Mouse (Mus musculus) olfactory bulb, adult 2 months (tissue): ENCODE data around the gene Trpc2. TPM values are rescaled to one million over a fixed set of nuclear protein-coding genes. Genes with fewer than 3 reads are reported as not detected.

Experiments used
- H3K27ac ChIP-seq: fragments of 200-500 bp; 2 replicates; pipeline ENCODE4 v1.5.1; 2012; ENCODE audit warnings: low read depth, low read length; ENCODE audit not compliant: insufficient read depth
- H3K4me1 ChIP-seq: fragments of 200-500 bp; 2 replicates; pipeline ENCODE4 v1.6.1; 2012; ENCODE audit warnings: low read length; ENCODE audit not compliant: control insufficient read depth, insufficient read depth
- H3K4me3 ChIP-seq: fragments of 200-500 bp; 2 replicates; pipeline ENCODE4 v1.5.1; 2012; ENCODE audit warnings: mild to moderate bottlenecking, low read depth, low read length, moderate library complexity; ENCODE audit not compliant: insufficient read depth
- CTCF ChIP-seq: fragments of 200-500 bp; IDR thresholded peaks from 2 replicates; pipeline ENCODE4 v1.5.1; 2012; ENCODE audit warnings: low read depth, mild to moderate bottlenecking, low read length, moderate library complexity; ENCODE audit not compliant: insufficient read depth
- POLR2A ChIP-seq: fragments of 200-500 bp; IDR thresholded peaks from 2 replicates; pipeline ENCODE4 v1.6.1; 2012; ENCODE audit warnings: mild to moderate bottlenecking, low read depth, low read length, moderate library complexity; ENCODE audit not compliant: insufficient read depth
- WGBS: fragments of 180-500 bp; shearing (Covaris S2); methylation state at CpG from one replicate; pipeline ENCODE4 v1.1.7; 2018; 5-methylcytosine and 5-hydroxymethylcytosine counted together
- polyA plus RNA-seq: library from polyadenylated mRNA; stranded (reverse); fragments of >200 nt; gene quantifications from 2 replicates; pipeline ENCODE4 v1.2.4, GENCODE M21; 2012; ENCODE audit warnings: low replicate concordance; ENCODE audit not compliant: missing spikeins, insufficient read depth, insufficient read length

Gene Trpc2
- polyA plus RNA-seq, 1 experiment: not detected

- Histone ChIP-seq H3K27ac (no peak within 1 kb of the TSS), H3K4me3 (no peak within 1 kb of the TSS), H3K4me1 (peaks cover 10% of the 10 kb centered on the region)
- WGBS: 86% methylated on average over 7 of the region's 7 CpGs
- no peak for TF ChIP-seq POLR2A
- no peak for TF ChIP-seq CTCF
Measured at GRCm38 (mm10) chr7:102109171-102109570, 26.3 kb downstream of the Trpc2 start, which contains the start of gene Art5. Gene Art5 (minus strand): TSS chr7:102109489.

DNA sequence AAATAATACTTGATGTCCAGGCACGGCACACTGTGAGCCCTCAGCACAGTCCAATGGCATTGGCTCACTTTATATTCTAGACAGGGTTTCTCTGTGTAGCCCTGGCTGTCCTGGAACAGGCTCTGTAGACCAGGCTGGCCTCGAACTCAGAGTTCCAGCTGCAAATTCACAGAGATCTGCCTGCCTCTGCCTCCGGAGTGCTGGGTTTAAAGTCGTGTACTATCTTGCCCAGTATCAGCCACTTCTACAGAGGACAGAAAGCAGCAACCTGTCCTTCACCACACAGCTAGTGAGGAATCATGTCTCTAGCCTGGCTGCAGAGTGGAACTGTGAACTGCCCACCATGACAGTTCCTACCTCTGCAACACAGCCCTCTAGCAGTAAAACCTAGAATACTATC, 26.8 kb downstream of the Trpc2 start:
- no peak overlapping the region for H3K4me3 ChIP-seq
- no peak overlapping the region for H3K27ac ChIP-seq
- H3K4me1 ChIP-seq: peaks cover 10% of the 10 kb centered on the region
- 89% methylated on average over 4 of the region's 4 CpGs for WGBS
- no peak for TF ChIP-seq CTCF
- TF ChIP-seq POLR2A: no peak

- Histone ChIP-seq H3K4me3 (no peak overlapping the region), H3K27ac (no peak overlapping the region), H3K4me1 (peaks cover 13% of the 10 kb centered on the region)
- 89% methylated on average over 45 of the region's 45 CpGs for WGBS
- TF ChIP-seq CTCF (no peak), POLR2A (no peak)
Measured at GRCm38 (mm10) chr7:102113151-102113729, 30.3 kb downstream of the Trpc2 start.

GRCm38 (mm10) chr7:102116579-102117331, 33.8 kb downstream of the Trpc2 start, which contains the start of gene Chrna10:
Gene Chrna10 (minus strand): TSS chr7:102116828.
- 31% methylated on average over 7 of the region's 7 CpGs for WGBS
- TF ChIP-seq CTCF (no peak), POLR2A (peak; percentile 13; the same call in 1 of the 2 replicates)
- Histone ChIP-seq H3K27ac (peak within 1 kb of the TSS; percentile 92), H3K4me1 (peaks cover 13% of the 10 kb centered on the region), H3K4me3 (peak within 1 kb of the TSS; percentile 29)

DNA sequence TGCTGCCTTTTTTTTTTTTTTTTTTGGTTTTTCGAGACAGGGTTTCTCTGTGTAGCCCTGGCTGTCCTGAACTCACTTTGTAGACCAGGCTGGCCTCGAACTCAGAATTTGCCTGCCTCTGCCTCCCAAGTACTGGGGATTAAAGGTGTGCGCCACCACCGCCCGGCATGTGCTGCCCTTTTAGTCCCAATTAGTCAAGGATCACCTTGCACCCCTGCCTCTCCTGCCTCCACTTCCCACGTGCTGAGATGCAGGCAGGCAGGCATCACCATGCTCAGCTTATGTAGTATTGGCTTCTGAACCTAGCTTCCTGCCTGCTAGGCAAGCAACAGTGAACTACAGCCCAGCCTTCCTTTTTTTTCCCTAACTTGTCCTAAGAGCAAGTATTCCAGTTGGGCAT, 34.5 kb downstream of the Trpc2 start:
- no peak for TF ChIP-seq CTCF
- TF ChIP-seq POLR2A: no peak
- WGBS: 68% methylated on average over 6 of the region's 6 CpGs
- peaks cover 13% of the 10 kb centered on the region for H3K4me1 ChIP-seq
- no peak overlapping the region for H3K4me3 ChIP-seq
- H3K27ac ChIP-seq: peak overlapping the region; percentile 54

DNA sequence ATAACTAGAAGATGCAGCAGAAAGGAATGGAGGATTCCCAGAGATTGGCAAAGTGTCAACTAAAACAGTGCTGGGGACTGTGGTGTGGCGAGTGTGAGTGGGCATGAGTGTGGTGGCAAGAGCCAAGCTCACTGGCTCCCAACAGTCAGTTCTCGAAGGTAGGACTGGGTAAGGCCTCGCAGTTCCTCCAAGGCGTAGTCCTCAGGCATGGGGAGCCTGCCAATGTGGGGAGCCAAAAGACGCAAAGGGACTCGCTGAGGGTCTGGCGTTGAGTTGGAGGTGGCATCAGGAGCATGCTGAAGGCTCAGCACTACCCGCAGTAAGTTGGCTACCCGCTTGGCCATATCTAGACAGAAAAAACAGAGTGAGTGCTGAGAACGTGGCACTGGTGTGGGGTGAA, 37.4 kb downstream of the Trpc2 start:
- H3K4me1 ChIP-seq: peaks cover 10% of the 10 kb centered on the region
- H3K4me3 ChIP-seq: no peak overlapping the region
- H3K27ac ChIP-seq: no peak overlapping the region
- TF ChIP-seq POLR2A (no peak), CTCF (no peak)
- 90% methylated on average over 10 of the region's 10 CpGs for WGBS

DNA sequence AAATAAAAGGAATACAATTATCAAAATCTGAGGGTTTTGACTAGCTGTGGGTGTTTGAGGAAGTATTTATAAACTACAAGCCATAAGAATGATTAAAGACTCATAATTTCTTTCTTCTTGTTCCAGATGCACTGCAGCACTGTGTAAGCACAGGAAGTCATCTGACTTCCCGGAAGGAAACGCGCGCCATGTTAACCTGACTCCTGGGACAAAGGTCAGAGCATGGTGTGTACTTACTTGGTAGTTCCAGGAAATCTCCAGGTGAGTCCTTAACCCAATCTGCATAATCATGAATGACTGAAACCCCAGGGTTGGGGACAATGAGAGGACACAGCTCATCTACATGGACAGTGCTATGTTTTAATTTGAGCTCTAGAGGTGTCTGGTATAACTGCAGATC, 49.5 kb downstream of the Trpc2 start:
- no peaks in the 10 kb centered on the region for H3K4me1 ChIP-seq
- H3K27ac ChIP-seq: no peak overlapping the region
- no peak overlapping the region for H3K4me3 ChIP-seq
- no peak for TF ChIP-seq POLR2A
- TF ChIP-seq CTCF: no peak
- 88% methylated on average over 4 of the region's 4 CpGs for WGBS

DNA sequence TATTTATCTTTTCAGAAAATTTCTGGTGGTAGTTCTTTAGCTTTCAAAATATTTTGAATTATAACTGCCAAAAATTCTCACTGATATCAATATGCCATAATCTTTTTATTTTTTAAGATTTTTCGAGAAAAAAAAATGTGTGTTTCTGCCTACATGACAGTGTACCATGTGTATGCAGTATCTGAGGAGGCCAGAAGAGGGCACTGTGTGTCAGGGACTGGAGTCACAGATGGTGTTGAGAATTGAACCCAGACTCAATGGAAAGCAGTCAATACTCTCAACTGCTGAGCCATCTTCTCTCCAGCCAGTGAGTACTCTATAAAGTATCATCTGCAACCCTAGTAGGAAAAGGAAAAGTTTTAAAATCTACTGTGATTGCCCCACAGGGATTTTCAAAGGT, 54.5 kb downstream of the Trpc2 start:
- TF ChIP-seq CTCF (no peak), POLR2A (no peak)
- no peak overlapping the region for H3K27ac ChIP-seq
- H3K4me1 ChIP-seq: no peaks in the 10 kb centered on the region
- 78% methylated on average over 1 of the region's 1 CpGs for WGBS
- H3K4me3 ChIP-seq: no peak overlapping the region

DNA sequence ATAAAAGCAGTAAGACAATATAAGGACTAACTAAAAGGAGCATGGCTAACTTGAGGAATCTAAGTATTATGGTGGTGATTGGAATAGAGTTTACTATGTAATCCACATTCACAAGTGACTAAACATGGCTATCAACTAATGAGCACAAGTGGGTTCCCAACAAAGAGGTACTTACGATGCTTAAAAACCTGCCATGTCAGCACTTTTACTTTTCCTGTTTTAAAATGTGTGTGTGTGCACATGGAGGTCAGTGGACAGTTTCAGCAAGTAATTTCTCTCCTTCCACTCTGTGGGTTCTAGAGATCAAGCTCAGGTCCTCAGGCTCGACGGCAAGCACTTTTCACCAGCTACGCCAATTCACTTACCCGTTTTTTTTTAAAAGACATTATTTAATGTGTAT, 55.0 kb downstream of the Trpc2 start:
- Histone ChIP-seq H3K27ac (no peak overlapping the region), H3K4me3 (no peak overlapping the region), H3K4me1 (no peaks in the 10 kb centered on the region)
- 99% methylated on average over 5 of the region's 5 CpGs for WGBS
- no peak for TF ChIP-seq CTCF
- no peak for TF ChIP-seq POLR2A

Other genes with a start within 250 kb of the Trpc2 start
- gene Inppl1, start 244.9 kb upstream of the Trpc2 start, polyA plus RNA-seq: not detected in 2 replicates
- gene Folr2, start 225.9 kb upstream of the Trpc2 start, polyA plus RNA-seq: not detected in 2 replicates
- not detected in 2 replicates for gene Anapc15, start 219.4 kb upstream of the Trpc2 start, polyA plus RNA-seq
- gene Folr1, start 212.3 kb upstream of the Trpc2 start, polyA plus RNA-seq: not detected in 2 replicates
- gene Lamtor1, start 177.2 kb upstream of the Trpc2 start, polyA plus RNA-seq: not detected in 2 replicates
- gene Tomt, start 176.8 kb upstream of the Trpc2 start, polyA plus RNA-seq: not detected in 2 replicates
- gene Lrrc51, start 149.2 kb upstream of the Trpc2 start, polyA plus RNA-seq: not detected in 2 replicates
- 257 TPM in 1 of 2 replicates, not detected in the other for gene Numa1, start 149.0 kb upstream of the Trpc2 start, polyA plus RNA-seq
- not detected in 2 replicates for gene Il18bp, start 64.4 kb upstream of the Trpc2 start, polyA plus RNA-seq
- not detected in 2 replicates for gene Rnf121, start 17.6 kb upstream of the Trpc2 start, polyA plus RNA-seq
- not detected in 2 replicates for gene Xndc1, start 17.6 kb upstream of the Trpc2 start, polyA plus RNA-seq
- gene Xntrpc, start 17.4 kb upstream of the Trpc2 start, polyA plus RNA-seq: not detected in 2 replicates
- not detected in 2 replicates for gene Art1, start 18.6 kb downstream of the Trpc2 start, polyA plus RNA-seq
- not detected in 2 replicates for gene Art5, start 26.4 kb downstream of the Trpc2 start, polyA plus RNA-seq
- gene Chrna10, start 33.7 kb downstream of the Trpc2 start, polyA plus RNA-seq: not detected in 2 replicates
- not detected in 2 replicates for gene Nup98, start 127.1 kb downstream of the Trpc2 start, polyA plus RNA-seq
- gene Pgap2, start 127.1 kb downstream of the Trpc2 start, polyA plus RNA-seq: not detected in 2 replicates
- not detected in 2 replicates for gene Rhog, start 172.9 kb downstream of the Trpc2 start, polyA plus RNA-seq
- gene Stim1, start 184.7 kb downstream of the Trpc2 start, polyA plus RNA-seq: not detected in 2 replicates